Comparison of ENCODE assay signal across 10 mouse cellular contexts in genomic region chr10:87812157-87813072, GRCm38 (mm10). TPM values are rescaled to one million over a fixed set of nuclear protein-coding genes. Genes with fewer than 3 reads are reported as not detected.
DNase-seq lines count a peak whose midpoint lies in the region; ATAC-seq and TF ChIP-seq lines count a peak whose summit lies in the region.
"Had no signal": no experiment of that assay in that cellular context is flagged by ENCODE, and none has a peak within 500 bp of the region (broad histone marks: within the 10 kb centered on the region; RNA-seq: fewer than 3 reads in every experiment).

No protein-coding gene starts in this region.

- no peaks in the 10 kb centered on the region for H3K27me3 ChIP-seq in heart, postnatal 0 days (ENCODE audit: control insufficient read depth, insufficient read depth, low read length)
- no peaks in the 10 kb centered on the region for H3K27me3 ChIP-seq in hindbrain, embryonic 16.5 days (replicated peaks; ENCODE audit: control insufficient read depth, insufficient read depth, low read length)
- H3K27me3 ChIP-seq in neural tube, embryonic 14.5 days (ENCODE audit: control insufficient read depth, insufficient read depth, low read length): no peaks in the 10 kb centered on the region
- H3K27me3 ChIP-seq: CH12.LX; liver, embryonic 13.5 days had no signal

- H3K4me2 ChIP-seq in heart, postnatal 0 days (ENCODE audit: low read depth, low read length): peak overlapping the region; percentile 32
- H3K4me2 ChIP-seq in hindbrain, embryonic 16.5 days (ENCODE audit: low read length): peak overlapping the region; percentile 40
- peak overlapping the region; percentile 18; the same call in 1 of the 2 replicates for H3K4me2 ChIP-seq in neural tube, embryonic 14.5 days (ENCODE audit: low read depth, low read length)
- H3K4me2 ChIP-seq: liver, embryonic 13.5 days had no signal

- no peak for TF ChIP-seq CTCF in heart, postnatal 0 days (IDR thresholded peaks at IDR 0.05; ENCODE audit: low read depth)

- H3K9me3 ChIP-seq in heart, postnatal 0 days (replicated peaks; ENCODE audit: control insufficient read depth, low read length): no peaks in the 10 kb centered on the region
- H3K9me3 ChIP-seq in hindbrain, embryonic 16.5 days (ENCODE audit: control insufficient read depth, low read length): no peaks in the 10 kb centered on the region
- H3K9me3 ChIP-seq in neural tube, embryonic 14.5 days (ENCODE audit: control insufficient read depth, low read length): no peaks in the 10 kb centered on the region
- H3K9me3 ChIP-seq: liver, embryonic 13.5 days had no signal

- DNase-seq in heart, postnatal 0 days (ENCODE audit: low spot score): peak; percentile 12
- no peak for DNase-seq in heart, postnatal 25 days (ENCODE audit: low spot score)
- peak; percentile 63 for DNase-seq in embryo, embryonic 9.5 days (ENCODE audit: extremely low spot score)
- no peak for DNase-seq in c-Kit-positive CD71-positive TER-119-positive erythroid progenitor cells, embryonic 14.5 days (ENCODE audit: low spot score)
- no peak for DNase-seq in layer of hippocampus, adult 8-10 months (ENCODE audit: low spot score in 2 of 2)
- no peak for DNase-seq in adrenal gland, adult 18-20 months (ENCODE audit: low spot score in 2 of 2)
- DNase-seq: liver, embryonic 13.5 days had no signal

- WGBS in heart, postnatal 0 days: 28% methylated on average over 8 of the region's 8 CpGs
- 36% methylated on average over 8 of the region's 8 CpGs for WGBS in hindbrain, embryonic 16.5 days
- 22% methylated on average over 8 of the region's 8 CpGs for WGBS in neural tube, embryonic 14.5 days

- no peak overlapping the region for H3K27ac ChIP-seq in heart, postnatal 0 days (ENCODE audit: low read depth)
- H3K27ac ChIP-seq in hindbrain, embryonic 16.5 days (ENCODE audit: low read depth, low read length): peak overlapping the region; percentile 61
- H3K27ac ChIP-seq in neural tube, embryonic 14.5 days (ENCODE audit: low read depth, low read length): peak overlapping the region; percentile 55; the same call in 1 of the 2 replicates
- H3K27ac ChIP-seq: liver, embryonic 13.5 days had no signal

- H3K9ac ChIP-seq in heart, postnatal 0 days (replicated peaks; ENCODE audit: low read depth, low read length): no peak overlapping the region
- H3K9ac ChIP-seq in hindbrain, embryonic 16.5 days (ENCODE audit: low read depth, low read length): 0 out of 2 replicates have a peak overlapping the region, but pooled peaks have one; percentile 38
- no peak overlapping the region for H3K9ac ChIP-seq in neural tube, embryonic 14.5 days (replicated peaks; ENCODE audit: low read depth, low read length)
- H3K9ac ChIP-seq: liver, embryonic 13.5 days had no signal

- 0 out of 2 replicates have a peak overlapping the region, but pooled peaks have one; percentile 7 for H3K4me3 ChIP-seq in heart, postnatal 0 days (ENCODE audit: low read depth, low read length)
- no peak overlapping the region for H3K4me3 ChIP-seq in hindbrain, embryonic 16.5 days (ENCODE audit: low read length)
- no peak overlapping the region for H3K4me3 ChIP-seq in neural tube, embryonic 14.5 days (ENCODE audit: low read depth, low read length)
- H3K4me3 ChIP-seq: liver, embryonic 13.5 days had no signal

- intact Hi-C loops in heart, postnatal 25 days (cut with DNase I): no loop called here

- ATAC-seq in heart, postnatal 0 days (ENCODE audit: insufficient read depth, low read depth): no peak
- ATAC-seq in hindbrain, embryonic 16.5 days: peak; percentile 90
- ATAC-seq in neural tube, embryonic 14.5 days (ENCODE audit: low read depth): peak; percentile 81

- H3K36me3 ChIP-seq in heart, postnatal 0 days (replicated peaks; ENCODE audit: control insufficient read depth, insufficient read depth, low read length): no peaks in the 10 kb centered on the region
- H3K36me3 ChIP-seq in hindbrain, embryonic 16.5 days (ENCODE audit: control insufficient read depth, insufficient read depth, low read length): no peaks in the 10 kb centered on the region
- H3K36me3 ChIP-seq in neural tube, embryonic 14.5 days (ENCODE audit: control insufficient read depth, insufficient read depth, low read length): no peaks in the 10 kb centered on the region
- H3K36me3 ChIP-seq: liver, embryonic 13.5 days had no signal

- H3K4me1 ChIP-seq in heart, postnatal 0 days (ENCODE audit: control insufficient read depth, insufficient read depth): 0 out of 2 replicates have a peak, but pooled peaks cover 5% of the 10 kb centered on the region
- H3K4me1 ChIP-seq in hindbrain, embryonic 16.5 days (ENCODE audit: control insufficient read depth, insufficient read depth, low read depth, low read length): peaks cover 12% of the 10 kb centered on the region
- peaks cover 16% of the 10 kb centered on the region for H3K4me1 ChIP-seq in neural tube, embryonic 14.5 days (ENCODE audit: control insufficient read depth, insufficient read depth, low read length)
- H3K4me1 ChIP-seq: liver, embryonic 13.5 days had no signal

- no peak for TF ChIP-seq EP300 in heart, postnatal 0 days (IDR thresholded peaks at IDR 0.05; ENCODE audit: low read depth)

RNA-seq across cellular contexts. Expression of gene Igf1, which starts 45.6 kb away (rescaled TPM):
- 10.0 and 12.6 TPM in 2 replicates for total RNA-seq in heart, postnatal 0 days (2014; rRNA removed; ENCODE audit: low replicate concordance)
- 23.4 and 26.8 TPM in 2 replicates for polyA plus RNA-seq in heart, postnatal 0 days (2015; fragmentation: Nextera tagmentation; extraction: Ambion mirVana)
- 10 to 100 TPM; 15.8 to 23.0 TPM for total RNA-seq in heart, postnatal 25 days (2021)
- polyA plus RNA-seq in hindbrain, embryonic 16.5 days (2015; fragmentation: Nextera tagmentation; extraction: Ambion mirVana): 15.7 and 16.6 TPM in 2 replicates
- 25.7 and 31.1 TPM in 2 replicates for polyA plus RNA-seq in neural tube, embryonic 14.5 days (2014; fragmentation: Nextera tagmentation; extraction: Ambion mirVana)
- 10 to 100 TPM in 2 of 4 experiments, 1 to 10 TPM in 2; 7.2 to 24.8 (median 12.2) TPM for total RNA-seq in layer of hippocampus, adult 8-10 months (2022)
- total RNA-seq in adrenal gland, adult 18-20 months (2021): 10 to 100 TPM; 11.5 to 34.9 TPM
- total RNA-seq: CH12.LX had no signal

Comparison
In these comparisons a context has a peak if more than half of its experiments do, and no peak if none do; other contexts are left out.
1. DNase-seq: peak in heart, postnatal 0 days (single experiment) and embryo, embryonic 9.5 days (single experiment); none in heart, postnatal 25 days (single experiment), c-Kit-positive CD71-positive TER-119-positive erythroid progenitor cells, embryonic 14.5 days (single experiment), layer of hippocampus, adult 8-10 months (0 of 2) and adrenal gland, adult 18-20 months (0 of 2).
2. Peak in every context shown above with its lines, with median percentiles within 50 percentile points of each other: H3K4me2 ChIP-seq.